Mouse (Mus musculus): ENCODE measurements at regions not wholly inside any gene's neighbourhood (a gene's known extent, or its start where the extent isn't known, plus 50 kb on each side); places are given as distances from the start of the nearest gene placed in this dataset.

GRCm38 (mm10) chr16:93219731-93220130, 384.1 kb downstream of the Setd4 start:
- Histone ChIP-seq H3K9ac (ENCODE audit: low read depth, low read length, severe bottlenecking) (no peak overlapping the region), H3K4me3 (replicated peaks; ENCODE audit: low read length) (no peak overlapping the region), H3K27me3 (ENCODE audit: control insufficient read depth, insufficient read depth, low read length) (no peaks in the 10 kb centered on the region; the same call in none of the 2 replicates), H3K4me2 (replicated peaks; ENCODE audit: low read depth, low read length, severe bottlenecking) (no peak overlapping the region), H3K27ac (replicated peaks; ENCODE audit: low read depth, low read length) (no peak overlapping the region), H3K9me3 (ENCODE audit: control insufficient read depth, low read length) (no peaks in the 10 kb centered on the region), H3K4me1 (ENCODE audit: control insufficient read depth, insufficient read depth, low read length) (no peaks in the 10 kb centered on the region), H3K36me3 (ENCODE audit: control insufficient read depth, insufficient read depth, low read length) (no peaks in the 10 kb centered on the region)
- DNase-seq (ENCODE audit: low spot score) (no peak), ATAC-seq (ENCODE audit: low FRiP score, low read depth) (no peak)
- WGBS = 90% methylated on average over 9 of the region's 9 CpGs
- no peak for TF ChIP-seq POLR2A (IDR thresholded peaks at IDR 0.05; ENCODE audit: borderline replicate concordance, extremely low read depth, insufficient read depth, insufficient read length)

GRCm38 (mm10) chr16:93218402-93218801, 385.5 kb downstream of the Setd4 start:
- Histone ChIP-seq H3K4me3 (replicated peaks; ENCODE audit: low read length) (no peak overlapping the region), H3K4me2 (replicated peaks; ENCODE audit: low read depth, low read length, severe bottlenecking) (no peak overlapping the region), H3K9me3 (ENCODE audit: control insufficient read depth, low read length) (no peaks in the 10 kb centered on the region), H3K27me3 (ENCODE audit: control insufficient read depth, insufficient read depth, low read length) (no peaks in the 10 kb centered on the region; the same call in none of the 2 replicates), H3K4me1 (ENCODE audit: control insufficient read depth, insufficient read depth, low read length) (no peaks in the 10 kb centered on the region), H3K9ac (ENCODE audit: low read depth, low read length, severe bottlenecking) (no peak overlapping the region), H3K36me3 (ENCODE audit: control insufficient read depth, insufficient read depth, low read length) (no peaks in the 10 kb centered on the region), H3K27ac (replicated peaks; ENCODE audit: low read depth, low read length) (no peak overlapping the region)
- TF ChIP-seq POLR2A (IDR thresholded peaks at IDR 0.05; ENCODE audit: borderline replicate concordance, extremely low read depth, insufficient read depth, insufficient read length) = no peak
- ATAC-seq (ENCODE audit: low FRiP score, low read depth) (no peak), DNase-seq (ENCODE audit: low spot score) (no peak)
- WGBS = 66% methylated on average over 10 of the region's 10 CpGs

GRCm38 (mm10) chr16:93217600-93218226, 386.1 kb downstream of the Setd4 start:
- Histone ChIP-seq H3K4me2 (replicated peaks; ENCODE audit: low read depth, low read length, severe bottlenecking) (no peak overlapping the region), H3K9ac (ENCODE audit: low read depth, low read length, severe bottlenecking) (no peak overlapping the region), H3K4me3 (replicated peaks; ENCODE audit: low read length) (no peak overlapping the region), H3K9me3 (ENCODE audit: control insufficient read depth, low read length) (no peaks in the 10 kb centered on the region), H3K27me3 (ENCODE audit: control insufficient read depth, insufficient read depth, low read length) (no peaks in the 10 kb centered on the region; the same call in none of the 2 replicates), H3K27ac (replicated peaks; ENCODE audit: low read depth, low read length) (no peak overlapping the region), H3K36me3 (ENCODE audit: control insufficient read depth, insufficient read depth, low read length) (no peaks in the 10 kb centered on the region), H3K4me1 (ENCODE audit: control insufficient read depth, insufficient read depth, low read length) (no peaks in the 10 kb centered on the region)
- no peak for TF ChIP-seq POLR2A (IDR thresholded peaks at IDR 0.05; ENCODE audit: borderline replicate concordance, extremely low read depth, insufficient read depth, insufficient read length)
- WGBS = 43% methylated on average over 12 of the region's 12 CpGs
- ATAC-seq (ENCODE audit: low FRiP score, low read depth) (no peak), DNase-seq (ENCODE audit: low spot score) (no peak)

- no peak overlapping the region for H3K4me3 ChIP-seq (replicated peaks; ENCODE audit: low read length)
- no peak for ATAC-seq (ENCODE audit: low FRiP score, low read depth)
- no peak for TF ChIP-seq POLR2A (IDR thresholded peaks at IDR 0.05; ENCODE audit: borderline replicate concordance, extremely low read depth, insufficient read depth, insufficient read length)
- no peak for DNase-seq (ENCODE audit: low spot score)
- no peaks in the 10 kb centered on the region for H3K36me3 ChIP-seq (ENCODE audit: control insufficient read depth, insufficient read depth, low read length)
- no peak overlapping the region for H3K4me2 ChIP-seq (replicated peaks; ENCODE audit: low read depth, low read length, severe bottlenecking)
- no peaks in the 10 kb centered on the region; the same call in none of the 2 replicates for H3K27me3 ChIP-seq (ENCODE audit: control insufficient read depth, insufficient read depth, low read length)
- H3K9me3 ChIP-seq (ENCODE audit: control insufficient read depth, low read length) = no peaks in the 10 kb centered on the region
- WGBS = 85% methylated on average over 4 of the region's 4 CpGs
- H3K4me1 ChIP-seq (ENCODE audit: control insufficient read depth, insufficient read depth, low read length) = no peaks in the 10 kb centered on the region
- no peak overlapping the region for H3K9ac ChIP-seq (ENCODE audit: low read depth, low read length, severe bottlenecking)
- H3K27ac ChIP-seq (replicated peaks; ENCODE audit: low read depth, low read length) = no peak overlapping the region
Observed at GRCm38 (mm10) chr16:93215630-93216029, 388.2 kb downstream of the Setd4 start.

DNA sequence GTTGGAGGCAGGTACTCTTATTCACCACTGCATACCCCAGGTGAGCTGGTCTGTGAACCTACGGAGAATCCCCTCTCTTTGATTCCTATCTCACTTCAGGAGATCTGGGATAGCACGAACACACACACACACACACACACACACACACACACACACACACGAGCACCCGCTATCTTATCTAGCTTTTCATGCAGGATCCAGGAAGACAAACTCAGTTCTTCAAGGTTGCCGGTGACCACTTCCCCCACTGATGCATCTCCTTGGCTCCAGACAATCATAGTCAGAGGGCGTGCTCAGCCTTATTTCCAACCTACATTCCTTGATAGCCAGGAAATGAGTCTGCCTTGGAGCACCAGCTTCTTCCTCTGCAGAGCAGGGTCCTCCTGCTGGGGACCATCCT, 387.7 kb upstream of the Runx1 start:
- no peak for TF ChIP-seq POLR2A (IDR thresholded peaks at IDR 0.05; ENCODE audit: borderline replicate concordance, extremely low read depth, insufficient read depth, insufficient read length)
- H3K27ac ChIP-seq (replicated peaks; ENCODE audit: low read depth, low read length) = no peak overlapping the region
- WGBS = 91% methylated on average over 6 of the region's 6 CpGs

More for the DNA sequence above, 387.7 kb upstream of the Runx1 start:
- H3K9ac ChIP-seq (ENCODE audit: low read depth, low read length, severe bottlenecking) = no peak overlapping the region
- H3K36me3 ChIP-seq (ENCODE audit: control insufficient read depth, insufficient read depth, low read length) = no peaks in the 10 kb centered on the region
- no peaks in the 10 kb centered on the region; the same call in none of the 2 replicates for H3K27me3 ChIP-seq (ENCODE audit: control insufficient read depth, insufficient read depth, low read length)
- H3K4me2 ChIP-seq (replicated peaks; ENCODE audit: low read depth, low read length, severe bottlenecking) = no peak overlapping the region
- no peaks in the 10 kb centered on the region for H3K9me3 ChIP-seq (ENCODE audit: control insufficient read depth, low read length)
- DNase-seq (ENCODE audit: low spot score) (no peak), ATAC-seq (ENCODE audit: low FRiP score, low read depth) (no peak)
- H3K4me3 ChIP-seq (replicated peaks; ENCODE audit: low read length) = no peak overlapping the region
- no peaks in the 10 kb centered on the region for H3K4me1 ChIP-seq (ENCODE audit: control insufficient read depth, insufficient read depth, low read length)
